Mouse (Mus musculus) bone marrow, adult 2 months (tissue): ENCODE measurements around the gene Ncaph2.

Experiments used
- CTCF ChIP-seq: fragments of 200-500 bp; IDR thresholded peaks from 2 replicates; pipeline ENCODE4 v1.5.1; 2011; ENCODE audit warnings: low read length, control low read depth; ENCODE audit not compliant: control insufficient read depth, insufficient read depth
- POLR2A ChIP-seq: fragments of 200-500 bp; IDR thresholded peaks from 2 replicates; pipeline ENCODE4 v1.6.1; 2011; ENCODE audit warnings: low read depth, mild to moderate bottlenecking, control low read depth, low read length, borderline replicate concordance; ENCODE audit not compliant: control insufficient read depth

DNA sequence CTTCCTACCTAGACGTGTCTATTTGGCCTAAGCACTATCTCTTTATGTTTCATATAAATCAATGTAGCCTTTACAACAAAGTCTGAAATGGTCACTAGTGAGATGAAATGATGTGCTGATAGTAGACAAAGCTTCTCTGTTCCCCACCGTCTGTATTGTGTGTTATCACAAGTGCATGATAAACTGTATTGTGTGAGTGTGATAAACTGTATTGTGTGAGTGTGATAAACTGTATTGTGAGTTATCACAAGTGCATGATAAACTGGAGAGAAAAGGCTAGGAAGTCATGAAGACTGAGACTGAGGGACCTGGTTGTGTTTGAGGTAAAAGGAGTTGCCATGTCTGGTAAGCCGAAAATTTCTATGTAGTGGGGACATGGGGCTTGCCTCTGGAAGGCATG is 3.3 kb downstream of the Ncaph2 start:
- TF ChIP-seq POLR2A: no peak
- no peak for TF ChIP-seq CTCF
